Mouse (Mus musculus): ENCODE measurements around the gene Pex14.

The Pex14 gene

DNA sequence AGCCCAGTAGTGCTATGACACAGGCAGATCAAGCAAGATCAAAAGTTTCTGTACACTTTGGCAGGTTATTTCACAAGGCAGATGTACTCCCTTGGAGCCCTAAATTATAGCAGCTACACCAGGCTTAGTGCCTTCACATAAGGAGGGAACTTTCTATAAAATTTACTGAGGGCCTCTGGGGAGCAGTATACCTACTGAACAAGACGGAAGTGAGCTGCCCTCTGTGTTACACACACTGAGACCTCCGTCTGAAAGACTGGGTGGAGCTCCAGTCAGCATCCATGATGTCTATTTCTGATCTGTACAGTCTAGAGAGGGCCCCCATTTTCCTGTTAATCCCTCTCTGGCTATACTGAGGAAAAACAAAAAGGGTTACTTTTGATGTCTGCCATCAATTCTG, 109.6 kb downstream of the Pex14 start:
- no peak for DNase-seq (ENCODE audit: inconsistent age in 2 of 2, low spot score in 1 of 2)

DNA sequence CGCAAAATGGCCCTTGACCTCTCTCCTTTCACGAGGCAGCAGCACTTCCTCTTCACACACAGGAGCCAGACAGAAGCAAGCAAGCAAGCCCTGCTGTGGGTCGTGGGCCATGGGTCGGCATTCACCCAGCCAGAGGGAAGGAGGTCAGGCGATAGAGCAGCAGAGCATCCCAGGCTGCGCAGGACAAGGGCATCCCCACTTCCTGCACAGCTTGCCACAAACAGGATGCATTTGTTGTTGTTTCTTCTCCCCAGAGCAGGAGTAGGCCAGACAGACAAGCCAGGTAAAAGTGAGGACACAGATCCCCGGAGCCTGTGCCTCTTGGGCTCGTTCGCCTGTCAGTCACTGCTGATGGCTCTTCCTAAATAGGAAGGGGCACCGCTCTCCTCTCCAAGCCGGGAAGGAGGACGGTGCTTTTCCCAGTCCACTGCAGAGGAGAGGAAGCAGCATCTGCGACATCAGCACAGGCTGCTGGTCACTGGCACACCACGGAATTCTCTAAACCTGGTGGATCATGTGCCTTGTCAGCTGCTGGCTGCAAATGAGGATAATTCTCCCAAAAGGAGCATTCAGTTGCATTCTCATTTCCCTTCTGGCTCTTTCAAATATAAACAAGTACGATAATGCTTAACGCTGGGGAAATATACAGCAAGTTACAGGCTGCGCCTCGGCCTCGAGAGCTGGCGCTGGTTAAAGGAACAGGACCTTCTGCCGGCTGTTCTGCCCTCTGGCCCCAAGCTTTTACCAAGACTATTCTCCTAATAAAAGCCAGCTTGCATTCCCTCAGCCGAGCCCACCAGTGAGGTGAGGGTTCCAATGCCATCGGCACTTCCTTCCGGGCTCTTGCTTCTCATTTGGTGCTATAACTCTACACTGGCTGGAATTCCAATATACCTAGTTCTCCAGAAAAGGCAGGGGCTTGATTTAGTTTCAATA, 113.9 kb downstream of the Pex14 start:
- DNase-seq (ENCODE audit: inconsistent age in 2 of 2, low spot score in 1 of 2), result no peak

DNA sequence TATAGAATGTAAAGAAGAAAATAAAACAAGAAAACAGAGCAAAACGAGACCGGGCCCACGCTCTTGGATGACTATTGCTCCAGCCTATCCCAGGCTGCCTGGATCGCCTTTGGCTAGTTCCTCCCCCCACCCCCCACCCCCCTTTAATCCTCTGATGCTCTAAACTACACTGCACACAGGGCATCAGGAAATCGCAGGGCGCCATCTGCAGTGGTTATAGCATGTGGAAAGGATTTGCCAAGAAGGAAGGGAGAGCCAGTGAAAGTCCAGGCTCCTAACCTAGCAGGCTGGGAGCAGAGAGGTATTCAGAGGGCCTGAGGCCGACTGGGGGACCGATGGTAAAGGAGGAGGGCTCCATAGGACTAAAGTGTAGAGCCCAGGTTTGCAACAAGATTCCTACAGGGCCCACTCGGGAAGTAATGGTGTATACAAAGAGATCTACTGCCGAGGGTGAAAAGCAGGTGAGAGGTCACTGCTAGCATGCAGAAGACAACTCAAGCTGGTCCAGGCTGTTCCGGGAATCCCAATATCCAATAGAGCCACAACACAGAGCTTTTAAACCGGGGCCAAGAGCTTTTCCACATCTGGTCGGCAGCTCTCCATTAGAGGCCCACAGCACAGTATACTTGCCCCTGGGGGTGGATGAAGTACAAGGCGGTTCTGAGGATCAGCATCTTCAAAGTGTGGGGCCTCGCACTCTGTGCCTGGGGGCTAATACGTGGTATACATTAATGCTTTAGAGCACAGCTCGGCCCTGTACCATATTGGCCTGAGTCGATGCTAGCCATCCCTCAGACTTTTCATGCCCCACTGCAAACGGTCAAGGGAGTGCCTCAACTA, 114.8 kb downstream of the Pex14 start:
- no peak for DNase-seq (ENCODE audit: inconsistent age in 2 of 2, low spot score in 1 of 2)

DNA sequence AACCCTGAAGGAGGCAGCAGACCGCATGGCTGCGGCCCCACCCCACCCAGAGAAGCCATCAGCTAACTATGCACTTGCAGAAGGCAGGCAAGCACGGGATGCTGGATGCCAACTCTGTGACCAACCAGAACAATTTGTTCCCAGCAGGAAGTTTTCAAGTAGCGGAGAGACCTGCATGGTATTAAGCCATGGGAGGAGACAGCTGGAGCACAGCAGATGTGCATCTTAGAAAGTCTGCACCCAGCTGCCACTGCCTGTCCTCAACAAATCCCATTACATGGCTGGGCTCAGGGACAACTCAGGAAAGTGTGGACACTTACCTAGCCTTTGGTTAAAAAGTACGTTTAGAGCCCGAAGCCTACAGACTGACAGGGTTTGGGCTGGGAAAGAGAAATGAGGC, 117.4 kb downstream of the Pex14 start:
- no peak for DNase-seq (ENCODE audit: inconsistent age in 2 of 2, low spot score in 1 of 2)

DNA sequence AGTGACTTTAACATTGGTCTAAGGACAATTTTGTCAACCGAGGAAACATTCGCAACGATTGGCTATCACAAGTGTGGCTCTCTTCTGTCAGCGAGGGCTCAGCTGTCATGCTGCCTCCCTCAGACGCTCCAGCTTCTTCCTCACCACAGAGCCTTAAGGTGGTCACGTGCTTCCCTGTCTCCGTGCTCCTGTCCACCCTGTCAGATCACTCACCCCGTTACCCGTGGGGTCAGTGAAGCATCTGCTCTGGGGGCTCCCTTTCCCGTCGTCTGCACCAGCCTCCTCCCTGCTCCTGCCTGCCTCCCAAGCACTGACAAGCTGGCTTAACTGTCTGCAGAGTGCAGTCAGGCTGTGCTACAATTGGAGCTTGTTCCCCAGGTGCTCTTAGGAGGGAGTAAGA, 119.8 kb downstream of the Pex14 start:
- no peak for DNase-seq (ENCODE audit: inconsistent age in 2 of 2, low spot score in 1 of 2)

DNA sequence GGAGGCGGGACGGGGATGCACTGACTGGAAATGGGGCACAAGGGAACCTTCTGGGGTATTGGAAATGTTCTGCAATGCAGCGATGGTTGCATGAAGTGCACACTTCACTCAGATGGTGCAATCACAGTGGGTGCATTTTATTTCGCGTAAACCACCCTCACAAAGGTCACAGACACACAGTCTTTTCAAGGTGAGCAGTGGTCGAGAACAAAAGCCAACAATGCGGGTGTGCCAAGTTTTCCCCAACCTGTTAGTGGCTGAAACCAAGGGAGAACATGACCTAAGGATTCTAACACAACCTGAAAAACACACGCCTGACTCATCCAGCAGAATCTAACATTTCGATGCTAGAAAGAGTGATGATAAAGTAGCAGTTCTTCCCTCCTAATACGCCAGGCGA, 120.8 kb downstream of the Pex14 start:
- DNase-seq (ENCODE audit: inconsistent age in 2 of 2, low spot score in 1 of 2), result no peak

DNA sequence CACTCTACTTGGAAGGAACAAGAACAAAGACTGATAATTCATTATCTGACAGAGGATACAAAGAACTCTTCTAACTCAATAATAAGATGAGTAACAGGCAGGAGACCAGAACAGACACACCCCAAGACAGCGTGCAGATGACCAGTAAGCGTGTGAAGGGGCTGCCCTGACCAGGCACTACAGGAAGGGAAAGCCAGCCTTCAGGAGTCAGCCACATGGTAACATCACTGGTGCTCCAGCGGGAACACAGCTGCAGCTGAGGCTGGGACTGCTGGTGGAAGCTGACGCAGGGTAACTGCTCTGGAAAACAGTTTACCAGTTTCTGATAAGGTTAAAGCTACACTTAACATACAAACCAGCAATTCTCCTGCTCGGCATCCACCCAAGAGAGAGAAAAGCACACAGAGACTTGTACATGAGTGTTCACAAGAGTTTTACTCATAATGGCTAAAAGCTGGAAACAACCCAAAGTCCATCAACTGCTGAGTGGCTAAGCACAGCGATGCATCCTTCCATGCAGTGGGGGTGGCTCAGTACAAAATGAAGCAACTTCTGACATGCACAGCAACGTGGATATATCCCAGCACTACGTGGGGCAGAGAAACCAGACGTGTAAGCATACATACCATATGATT, 121.3 kb downstream of the Pex14 start:
- no peak for DNase-seq (ENCODE audit: inconsistent age in 2 of 2, low spot score in 1 of 2)

DNA sequence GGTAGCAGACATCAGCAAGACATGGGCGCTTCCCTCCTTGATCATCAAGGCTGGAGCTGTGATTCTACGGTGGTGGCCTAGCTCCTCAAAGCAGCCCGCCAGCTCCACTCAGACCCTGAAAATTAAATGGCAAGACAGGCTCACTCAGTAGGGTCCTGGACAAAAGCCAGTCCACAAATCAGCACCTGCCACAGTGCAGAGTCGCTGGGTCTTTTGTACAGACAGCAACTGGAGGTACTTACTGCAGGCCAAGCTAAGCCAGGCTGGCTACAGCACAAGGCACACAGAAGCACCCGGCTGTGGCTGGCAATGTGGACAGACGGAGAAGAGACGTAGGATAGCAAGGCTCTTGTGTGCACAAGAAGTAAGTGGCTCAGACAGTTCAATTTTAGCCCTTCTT, 124.8 kb downstream of the Pex14 start:
- DNase-seq (ENCODE audit: inconsistent age in 2 of 2, low spot score in 1 of 2), result peak in 1 of 2 experiments; percentile 63

DNA sequence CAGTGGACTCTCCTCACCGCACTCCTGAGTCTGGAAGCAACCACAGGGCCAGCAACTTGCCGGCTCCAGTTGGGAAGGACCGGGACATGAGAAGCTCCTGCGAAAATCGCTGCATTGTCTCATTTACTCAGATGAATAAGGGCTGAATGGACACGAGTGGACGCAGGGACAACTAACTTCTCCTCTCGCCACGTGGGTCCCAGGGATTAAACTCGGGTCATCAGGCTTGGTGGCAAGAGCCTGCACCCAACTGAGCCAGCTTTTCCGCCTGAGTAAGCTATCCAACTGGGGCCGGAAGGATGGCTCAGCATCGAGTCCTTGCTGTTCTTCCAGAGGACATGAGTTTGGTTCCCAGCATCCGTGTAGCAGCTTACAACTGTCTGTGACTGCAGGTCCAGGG, 126.3 kb downstream of the Pex14 start:
- no peak for DNase-seq (ENCODE audit: inconsistent age in 2 of 2, low spot score in 1 of 2)

DNA sequence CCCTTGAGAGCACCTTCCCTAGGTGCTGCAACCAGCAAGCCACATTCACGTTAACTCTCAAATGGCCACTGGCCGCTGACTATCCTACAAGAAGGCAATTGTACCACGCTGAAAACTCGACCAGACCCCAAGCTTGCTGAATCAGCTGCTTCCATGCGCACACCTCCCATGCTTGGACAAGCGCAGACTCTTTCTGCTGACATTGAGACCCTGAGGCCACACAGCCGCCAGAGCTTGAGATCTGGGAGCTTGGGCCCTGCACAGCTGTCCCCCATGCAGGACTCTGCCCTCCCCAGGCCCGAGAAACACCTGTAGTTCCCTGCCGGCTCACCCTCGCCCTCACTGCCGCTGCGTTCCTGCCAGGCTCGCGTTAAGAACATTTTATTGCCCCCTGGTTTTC, 127.0 kb downstream of the Pex14 start:
- DNase-seq (ENCODE audit: inconsistent age in 2 of 2, low spot score in 1 of 2), result no peak

DNA sequence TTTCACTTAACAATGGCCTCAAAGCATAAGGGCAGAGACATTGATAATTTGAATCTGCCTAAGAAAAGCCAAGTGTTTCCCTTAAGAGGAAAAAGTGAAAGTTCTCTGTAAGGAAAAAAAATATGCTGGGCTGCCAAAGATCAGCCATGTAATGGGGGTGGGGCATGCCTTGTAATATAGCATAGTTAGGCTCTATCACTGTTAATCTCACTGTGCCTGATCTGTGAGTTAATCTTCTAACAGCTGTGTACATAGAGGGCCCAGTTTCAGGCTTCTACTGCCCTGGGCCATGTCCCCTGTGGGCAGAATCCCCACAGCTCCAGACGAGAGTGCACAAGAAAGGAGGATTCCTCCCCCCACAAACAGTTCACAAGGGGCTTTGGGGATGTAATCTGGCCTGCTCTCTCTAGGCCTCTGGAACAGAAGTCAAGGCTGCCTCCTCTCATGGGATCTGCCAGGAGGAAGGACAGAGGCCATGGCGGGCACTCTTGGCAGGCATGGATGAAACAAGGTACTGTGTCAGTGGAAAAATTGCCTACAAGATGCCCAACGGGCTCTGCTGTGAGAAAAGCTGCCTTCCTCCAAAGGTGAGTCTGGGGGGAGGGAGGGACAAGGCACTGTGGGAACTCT, 127.9 kb downstream of the Pex14 start:
- peak in 1 of 2 experiments; percentile 60 for DNase-seq (ENCODE audit: inconsistent age in 2 of 2, low spot score in 1 of 2)

DNA sequence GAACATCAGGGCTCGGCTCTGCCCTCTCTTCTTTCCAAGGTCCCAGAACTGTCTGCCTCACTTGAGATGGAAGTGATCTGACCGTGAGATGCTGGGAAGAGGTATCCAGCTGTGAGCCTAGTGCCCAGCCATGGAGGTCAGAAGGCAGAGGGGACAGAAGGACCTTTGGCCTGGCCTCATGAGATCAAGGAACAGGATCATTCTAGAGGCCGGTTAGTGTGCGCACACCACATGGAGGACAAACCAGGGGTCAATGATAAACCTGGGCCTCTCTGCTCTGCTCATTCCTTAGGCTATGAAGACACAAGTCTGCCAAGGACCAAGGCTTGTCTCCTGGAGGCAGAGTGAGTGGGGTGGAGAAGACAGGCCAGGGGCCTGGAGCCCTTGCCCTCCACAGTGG, 128.9 kb downstream of the Pex14 start:
- DNase-seq (ENCODE audit: inconsistent age in 2 of 2, low spot score in 1 of 2), result no peak

DNA sequence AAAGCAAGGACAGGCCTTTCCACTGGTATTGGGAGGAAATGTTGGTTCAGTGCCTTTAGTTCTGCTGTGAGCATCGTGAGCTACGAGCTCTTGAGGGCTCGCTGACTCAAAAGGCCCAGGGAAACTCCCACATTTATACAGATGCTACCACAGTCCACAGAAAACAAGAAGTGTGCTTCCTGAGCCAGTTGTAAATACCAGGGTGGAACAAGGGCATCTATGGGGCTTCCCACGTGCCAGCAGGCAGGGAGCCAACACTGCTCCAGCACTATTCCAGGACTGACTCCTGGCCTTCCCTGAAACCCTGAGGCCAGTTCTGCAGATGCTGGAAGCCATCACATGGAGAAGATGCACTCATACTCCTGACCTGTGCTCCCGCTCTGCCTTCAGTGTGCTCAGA, 130.1 kb downstream of the Pex14 start:
- peak; percentile 58 to 73 for DNase-seq (ENCODE audit: inconsistent age in 2 of 2, low spot score in 1 of 2)

DNA sequence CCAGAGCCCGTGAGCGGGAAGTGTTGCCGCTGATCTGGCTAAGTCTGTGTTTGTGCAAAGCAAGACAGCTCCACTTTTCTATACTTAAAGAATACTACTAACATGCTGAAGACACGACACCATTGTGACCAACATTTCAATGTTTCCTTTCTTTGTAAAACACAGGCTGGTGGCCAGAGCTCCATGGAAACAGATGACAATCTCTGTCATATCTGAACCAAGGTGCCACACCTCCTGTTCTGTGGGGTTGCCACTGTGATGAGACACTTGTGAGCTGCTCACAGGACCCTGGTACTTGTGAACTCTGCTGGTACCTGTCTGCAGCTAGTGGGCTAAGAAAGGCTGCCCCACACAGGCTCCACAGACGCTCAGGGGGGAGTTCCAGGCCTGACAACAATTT, 130.8 kb downstream of the Pex14 start:
- DNase-seq (ENCODE audit: inconsistent age in 2 of 2, low spot score in 1 of 2), result no peak

DNA sequence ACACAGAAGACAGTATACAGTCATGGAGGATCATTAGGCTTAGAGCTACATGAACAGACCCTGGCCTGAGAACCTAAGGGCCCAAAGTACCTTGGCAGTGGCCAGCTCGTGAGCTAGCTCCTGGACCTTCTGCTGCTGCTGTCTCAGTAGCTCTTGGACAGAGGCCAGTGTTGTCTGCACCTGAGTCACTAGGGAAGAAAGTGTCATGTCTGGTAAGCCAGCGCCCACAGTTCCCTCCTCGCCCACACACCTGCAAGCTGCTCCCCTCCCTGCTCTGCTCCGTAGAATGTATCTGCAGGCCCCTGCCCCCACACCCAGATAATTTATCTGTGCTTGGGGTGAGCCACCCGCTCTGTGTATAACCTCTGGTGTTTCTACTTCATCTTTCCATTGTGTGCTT, 133.5 kb downstream of the Pex14 start:
- DNase-seq (ENCODE audit: inconsistent age in 2 of 2, low spot score in 1 of 2), result peak in 1 of 2 experiments; percentile 50

DNA sequence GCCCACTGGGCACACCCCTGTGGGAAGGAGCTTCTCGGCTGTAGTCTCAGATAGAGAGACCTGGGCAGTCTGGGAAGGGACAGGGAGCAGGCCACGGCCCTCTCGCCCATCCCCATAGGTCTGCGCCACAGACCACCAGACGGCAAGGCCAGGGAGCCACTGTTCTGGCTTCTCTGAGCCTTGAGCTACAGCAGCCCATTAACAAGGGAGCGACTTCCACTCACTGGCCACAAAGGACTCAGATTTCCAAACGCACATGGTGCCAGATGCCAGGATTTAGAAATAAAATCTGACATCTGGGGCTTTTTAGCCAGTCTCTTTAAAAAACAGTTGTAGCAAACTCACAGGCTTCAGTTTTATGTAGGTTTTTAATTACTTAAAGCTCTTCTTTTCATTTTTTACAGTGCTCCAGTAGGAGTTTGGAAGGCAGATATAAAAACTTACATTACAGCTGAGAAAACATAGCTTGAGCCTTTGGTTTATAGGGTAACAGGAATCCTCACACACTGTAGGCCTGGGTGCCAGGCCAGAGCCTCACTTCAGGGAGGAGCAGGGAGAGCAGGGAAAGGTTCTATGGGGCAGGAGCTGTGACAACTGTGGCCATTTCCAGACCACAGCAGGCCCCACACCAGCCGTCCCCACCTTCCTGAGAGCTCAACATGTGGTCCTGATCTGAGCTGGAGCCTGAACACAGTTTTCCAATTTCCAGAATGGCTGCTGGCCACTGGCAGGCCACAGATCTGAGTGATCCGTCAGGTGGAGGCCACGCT, 134.9 kb downstream of the Pex14 start:
- no peak for DNase-seq (ENCODE audit: inconsistent age in 2 of 2, low spot score in 1 of 2)

DNA sequence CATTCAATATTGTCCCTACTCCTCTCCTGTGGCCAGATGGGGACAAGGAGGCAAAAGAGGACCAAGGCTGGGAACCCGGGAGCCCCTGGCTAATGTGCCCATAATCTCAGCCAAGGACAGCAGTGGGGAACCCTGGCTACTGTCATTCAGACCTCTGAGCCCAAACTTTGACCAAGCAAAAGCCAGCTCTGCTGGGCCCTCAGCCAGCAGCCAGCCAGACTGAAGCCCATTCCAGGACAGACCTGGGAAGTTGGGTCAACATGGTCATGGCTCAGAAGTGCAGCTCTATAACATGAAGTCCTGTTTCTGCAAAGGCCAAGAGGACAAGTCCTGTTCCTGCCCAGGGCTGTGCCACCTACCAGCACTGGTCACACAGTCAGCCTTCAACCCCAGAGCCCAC, 137.6 kb downstream of the Pex14 start:
- no peak for DNase-seq (ENCODE audit: inconsistent age in 2 of 2, low spot score in 1 of 2)

DNA sequence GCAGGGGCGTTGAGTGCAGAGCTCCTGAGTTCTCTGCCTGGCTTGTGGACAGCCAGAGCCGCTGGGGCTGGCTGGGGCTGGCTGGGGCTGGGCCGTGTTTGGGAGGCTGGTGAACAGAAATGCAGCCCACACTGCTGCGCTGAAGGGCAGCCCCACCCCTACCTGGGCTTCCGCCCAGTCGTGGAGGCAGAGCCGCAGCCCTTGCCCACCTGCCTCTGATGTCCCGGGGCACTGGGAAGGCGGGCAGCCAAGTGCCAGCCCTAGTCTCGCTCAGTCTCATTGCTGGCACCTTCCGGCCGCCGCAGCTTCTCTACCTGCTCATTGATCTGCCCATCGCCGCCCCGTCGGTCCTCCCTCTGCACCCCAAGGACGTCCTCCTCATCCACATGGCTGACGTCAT, 138.6 kb downstream of the Pex14 start:
- DNase-seq (ENCODE audit: inconsistent age in 2 of 2, low spot score in 1 of 2), result no peak

DNA sequence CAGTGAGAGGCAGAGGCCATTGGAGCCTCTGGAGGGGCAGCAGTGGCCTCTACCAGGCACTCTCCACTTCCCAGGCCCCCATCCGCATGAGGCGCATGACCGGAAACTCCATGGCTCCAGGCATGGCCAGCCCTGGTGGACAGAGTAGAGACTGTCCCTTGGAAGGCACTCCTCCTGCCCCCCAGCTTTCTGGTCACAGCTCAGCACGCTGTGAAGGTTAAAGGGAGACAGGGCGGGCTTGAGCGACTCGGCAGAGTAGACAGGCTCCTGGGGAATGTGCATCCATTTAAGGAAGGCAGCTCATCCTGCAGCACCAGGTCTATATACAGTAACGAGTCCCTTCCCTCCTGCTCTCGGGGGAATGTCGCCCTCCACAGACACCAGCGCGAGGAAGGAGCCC, 139.7 kb downstream of the Pex14 start:
- no peak for DNase-seq (ENCODE audit: inconsistent age in 2 of 2, low spot score in 1 of 2)

DNA sequence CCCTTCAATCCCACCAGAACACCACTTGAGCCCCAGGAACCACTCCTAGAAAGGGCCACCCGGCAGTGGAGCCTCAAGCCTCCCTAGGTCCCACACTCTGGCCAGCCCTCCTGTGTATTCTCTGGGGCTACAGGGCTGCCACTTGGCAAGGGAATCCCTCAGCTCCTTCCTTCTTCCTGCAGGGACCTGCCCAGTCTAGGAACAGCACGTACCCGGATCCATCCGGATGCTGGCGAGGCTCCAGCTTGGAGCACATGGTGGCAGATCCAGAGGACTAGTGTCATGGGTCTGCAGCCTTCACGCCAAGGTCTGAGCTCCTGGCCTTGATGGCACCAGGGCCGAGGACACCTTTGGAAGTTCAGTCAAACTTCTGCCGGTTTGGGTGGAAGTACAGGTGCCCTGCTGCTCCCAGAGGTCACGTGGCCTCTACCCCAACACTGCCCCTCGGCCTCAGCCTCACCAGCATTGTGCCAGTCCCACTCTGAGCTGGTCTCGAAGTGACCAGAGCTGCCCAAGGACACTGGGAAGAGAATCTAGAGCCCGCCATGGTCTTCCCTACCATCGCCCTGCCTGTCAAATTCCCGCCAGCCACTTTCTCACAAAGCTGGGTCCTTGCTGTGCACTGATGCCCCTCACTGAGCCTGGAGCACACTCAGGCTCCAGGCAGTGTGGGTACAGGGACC, 144.4 kb downstream of the Pex14 start:
- DNase-seq (ENCODE audit: inconsistent age in 2 of 2, low spot score in 1 of 2), result peak; percentile 95 to 97
